Mouse (Mus musculus) megakaryocyte progenitor cell, adult 5-6 weeks (primary cell): ENCODE results near the gene Dtx3. TPM values are rescaled to one million over a fixed set of nuclear protein-coding genes. Genes with fewer than 3 reads are reported as not detected.
"Not testable (repeated sequence)": the region's sequence is repeated elsewhere in the genome, so short reads cannot be mapped to it uniquely, and the experiment has no call there.

Source experiments
- ATAC-seq: replicated peaks from 2 replicates; pipeline ENCODE4 v1.8.0; 2016; ENCODE audit warnings: mild to moderate bottlenecking, moderate TSS enrichment, inconsistent platforms; ENCODE audit not compliant: poor library complexity
- total RNA-seq, 2 experiments: library from RNA; stranded (forward) in 1 of 2; stranded (reverse) in 1 of 2; fragments of 157-497, 149-512 nt in 1 of 2; fragments of 200-1000 nt in 1 of 2; gene quantifications; 2 replicates each; pipeline versions ENCODE4 v1.2.3 to v1.2.4; 2015 to 2017

The Dtx3 gene
- total RNA-seq, 2 experiments from 2014 or later: 18.0 to 23.8 TPM

- ATAC-seq: no peak
These were observed 27.8 kb downstream of the Dtx3 start for GRCm38 (mm10) chr10:127167614-127168192.

- ATAC-seq: no peak
These were observed 28.5 kb downstream of the Dtx3 start for GRCm38 (mm10) chr10:127166771-127167613.

- no peak for ATAC-seq
These were observed 29.2 kb downstream of the Dtx3 start for GRCm38 (mm10) chr10:127166404-127166715.

- ATAC-seq: peak; percentile 40
These were observed 29.7 kb downstream of the Dtx3 start for GRCm38 (mm10) chr10:127165654-127166403.

GRCm38 (mm10) chr10:127165354-127165653 lies 30.2 kb downstream of the Dtx3 start:
- ATAC-seq: no peak

GRCm38 (mm10) chr10:127164631-127165353 lies 30.7 kb downstream of the Dtx3 start, which contains the start of gene B4galnt1:
Gene B4galnt1 (plus strand): TSS chr10:127165225.
- peak; percentile 63 for ATAC-seq

- ATAC-seq: no peak
These were observed 31.3 kb downstream of the Dtx3 start for GRCm38 (mm10) chr10:127164190-127164589.

GRCm38 (mm10) chr10:127162771-127163261 lies 32.7 kb downstream of the Dtx3 start:
- peak; percentile 33 for ATAC-seq

- no peak for ATAC-seq
These were observed 34.8 kb downstream of the Dtx3 start for GRCm38 (mm10) chr10:127160728-127161127.

- ATAC-seq: no peak
These were observed 35.4 kb downstream of the Dtx3 start for GRCm38 (mm10) chr10:127160081-127160480.

- ATAC-seq: no peak
These were observed 37.1 kb downstream of the Dtx3 start for GRCm38 (mm10) chr10:127158471-127158870.

GRCm38 (mm10) chr10:127156511-127156910 lies 39.0 kb downstream of the Dtx3 start:
- ATAC-seq: no peak

- ATAC-seq: no peak
These were observed 39.4 kb downstream of the Dtx3 start for GRCm38 (mm10) chr10:127156089-127156488.

GRCm38 (mm10) chr10:127154652-127155051 lies 40.9 kb downstream of the Dtx3 start:
- ATAC-seq: no peak

- no peak for ATAC-seq
These were observed 41.3 kb downstream of the Dtx3 start for GRCm38 (mm10) chr10:127154241-127154640.

- no peak for ATAC-seq
These were observed 42.2 kb downstream of the Dtx3 start for GRCm38 (mm10) chr10:127153323-127153722.

GRCm38 (mm10) chr10:127152556-127152955 lies 43.0 kb downstream of the Dtx3 start:
- ATAC-seq: not testable (repeated sequence)

- not testable (repeated sequence) for ATAC-seq
These were observed 44.3 kb downstream of the Dtx3 start for GRCm38 (mm10) chr10:127151233-127151632.

- peak; percentile 37; the same call in 1 of the 2 replicates for ATAC-seq
These were observed 45.1 kb downstream of the Dtx3 start for GRCm38 (mm10) chr10:127150471-127150872.

- no peak for ATAC-seq
These were observed 48.4 kb downstream of the Dtx3 start for GRCm38 (mm10) chr10:127147135-127147534.

GRCm38 (mm10) chr10:127145303-127145702 lies 50.2 kb downstream of the Dtx3 start:
- ATAC-seq: no peak
